ENCODE assay signal across 21 mouse cellular contexts in the genomic region with DNA sequence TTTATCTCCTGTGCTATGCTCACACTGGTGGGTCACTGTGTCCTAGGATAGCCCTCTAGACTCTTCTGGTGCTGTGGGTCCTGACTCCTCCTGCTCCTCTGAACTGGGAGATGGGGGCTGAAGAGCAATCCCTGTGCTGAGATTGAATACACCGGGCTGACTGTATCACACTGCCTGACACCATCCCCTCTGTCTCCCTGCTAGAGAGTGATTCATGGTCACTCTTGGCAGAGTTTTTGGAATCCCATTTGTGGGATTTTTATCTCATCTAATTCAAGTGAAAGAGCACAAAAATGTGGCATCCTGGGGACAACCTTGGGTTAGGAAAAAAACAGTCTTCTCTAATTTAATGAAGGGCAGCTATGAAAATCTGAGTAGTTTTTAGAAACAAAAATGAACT. TPM values are rescaled to one million over a fixed set of nuclear protein-coding genes. Genes with fewer than 3 reads are reported as not detected.
A peak's percentile ranks its signal among the peaks of the same experiment; 100 is the strongest.
DNase-seq lines count a peak whose midpoint lies in the region; ATAC-seq and TF ChIP-seq lines count a peak whose summit lies in the region.
"Had no signal": no experiment of that assay in that cellular context is flagged by ENCODE, and none has a peak within 500 bp of the region (broad histone marks: within the 10 kb centered on the region; RNA-seq: fewer than 3 reads in every experiment).

No protein-coding gene starts in this region.

- H3K4me3 ChIP-seq in embryonic fibroblast, embryonic 13.5 days (ENCODE audit: insufficient read depth, low read length) = no peak overlapping the region
- H3K4me3 ChIP-seq in neural tube, embryonic 15.5 days (replicated peaks) = no peak overlapping the region
- H3K4me3 ChIP-seq: embryonic facial prominence, embryonic 12.5 days; embryonic facial prominence, embryonic 15.5 days; erythroblast, embryonic 14.5 days; forebrain, embryonic 12.5 days; forebrain, embryonic 15.5 days; heart, adult 2 months; hindbrain, embryonic 12.5 days; hindbrain, embryonic 15.5 days had no signal

- DNase-seq in adrenal gland, postnatal 36 days = peak; percentile 19 to 44
- no peak for DNase-seq in adrenal gland, postnatal 4 days (ENCODE audit: low spot score in 2 of 2)
- peak; percentile 80 for DNase-seq in Muller cell, postnatal 12 days (ENCODE audit: inconsistent ontology term)
- DNase-seq in spleen, postnatal 36 days (ENCODE audit: low spot score in 2 of 2) = no peak
- no peak for DNase-seq in right cerebral cortex, postnatal 14 days
- DNase-seq: cerebellum, adult 11 months; cerebellum, adult 9-11 months; gastrocnemius, postnatal 10 days; gastrocnemius, postnatal 36 days; heart, adult 2 months had no signal

- no peaks in the 10 kb centered on the region for H3K36me3 ChIP-seq in neural tube, embryonic 15.5 days
- H3K36me3 ChIP-seq: embryonic facial prominence, embryonic 12.5 days; embryonic facial prominence, embryonic 15.5 days; forebrain, embryonic 12.5 days; forebrain, embryonic 15.5 days; hindbrain, embryonic 12.5 days; hindbrain, embryonic 15.5 days had no signal

- no peaks in the 10 kb centered on the region; the same call in 1 of the 2 replicates for H3K4me1 ChIP-seq in embryonic fibroblast, embryonic 13.5 days (ENCODE audit: control insufficient read depth, insufficient read depth, low read length)
- no peaks in the 10 kb centered on the region for H3K4me1 ChIP-seq in neural tube, embryonic 15.5 days
- H3K4me1 ChIP-seq: embryonic facial prominence, embryonic 12.5 days; embryonic facial prominence, embryonic 15.5 days; forebrain, embryonic 12.5 days; forebrain, embryonic 15.5 days; hindbrain, embryonic 12.5 days; hindbrain, embryonic 15.5 days had no signal

- no peak overlapping the region for H3K9ac ChIP-seq in neural tube, embryonic 15.5 days (replicated peaks)
- H3K9ac ChIP-seq: embryonic facial prominence, embryonic 12.5 days; embryonic facial prominence, embryonic 15.5 days; forebrain, embryonic 12.5 days; forebrain, embryonic 15.5 days; hindbrain, embryonic 12.5 days; hindbrain, embryonic 15.5 days had no signal

- no peaks in the 10 kb centered on the region for H3K9me3 ChIP-seq in neural tube, embryonic 15.5 days (replicated peaks)
- H3K9me3 ChIP-seq: embryonic facial prominence, embryonic 12.5 days; embryonic facial prominence, embryonic 15.5 days; forebrain, embryonic 12.5 days; forebrain, embryonic 15.5 days; hindbrain, embryonic 12.5 days; hindbrain, embryonic 15.5 days had no signal

- no peak for TF ChIP-seq CTCF in embryonic fibroblast, embryonic 13.5 days (IDR thresholded peaks at IDR 0.05; ENCODE audit: borderline replicate concordance, insufficient read depth, low read length)

- TF ChIP-seq POLR2A in embryonic fibroblast, embryonic 13.5 days (IDR thresholded peaks at IDR 0.05; ENCODE audit: low read depth, low read length) = no peak

- no peak for ATAC-seq in neural tube, embryonic 15.5 days (ENCODE audit: low FRiP score)
- ATAC-seq: forebrain, embryonic 15.5 days; intestine, postnatal 0 days had no signal

- 84% methylated on average over 1 of the region's 1 CpGs for WGBS in neural tube, embryonic 15.5 days

- no peaks in the 10 kb centered on the region for H3K27me3 ChIP-seq in neural tube, embryonic 15.5 days (replicated peaks)
- H3K27me3 ChIP-seq: embryonic facial prominence, embryonic 12.5 days; embryonic facial prominence, embryonic 15.5 days; forebrain, embryonic 12.5 days; forebrain, embryonic 15.5 days; hindbrain, embryonic 15.5 days had no signal

- H3K27ac ChIP-seq in embryonic fibroblast, embryonic 13.5 days (ENCODE audit: insufficient read depth, low read length) = peak overlapping the region; percentile 74
- H3K27ac ChIP-seq in neural tube, embryonic 15.5 days (replicated peaks) = no peak overlapping the region
- H3K27ac ChIP-seq: embryonic facial prominence, embryonic 12.5 days; embryonic facial prominence, embryonic 15.5 days; forebrain, embryonic 12.5 days; forebrain, embryonic 15.5 days; heart, adult 2 months; hindbrain, embryonic 12.5 days; hindbrain, embryonic 15.5 days had no signal

- H3K4me2 ChIP-seq in neural tube, embryonic 15.5 days = no peak overlapping the region
- H3K4me2 ChIP-seq: embryonic facial prominence, embryonic 12.5 days; embryonic facial prominence, embryonic 15.5 days; forebrain, embryonic 12.5 days; forebrain, embryonic 15.5 days; heart, embryonic 11.5 days; hindbrain, embryonic 12.5 days; hindbrain, embryonic 15.5 days had no signal

RNA-seq across cellular contexts. Expression of a gene that starts 59.2 kb away (rescaled TPM):
- total RNA-seq in adrenal gland, postnatal 36 days (2021) = 10 to 100 TPM; 32.3 to 35.3 TPM
- total RNA-seq in adrenal gland, postnatal 4 days (2021) = 10 to 100 TPM; 59.1 to 60.8 TPM
- polyA plus RNA-seq in embryonic fibroblast, embryonic 13.5 days (2011; ENCODE audit: insufficient read length, low read depth, missing spikeins) = 40.6 and 60.3 TPM in 2 replicates
- 18.2 and 19.4 TPM in 2 replicates for polyA plus RNA-seq in neural tube, embryonic 15.5 days (2015; fragmentation: Nextera tagmentation; extraction: Ambion mirVana)
- polyA plus RNA-seq: erythroblast, embryonic 14.5 days had no signal

Comparison
In these comparisons a context has a peak if more than half of its experiments do, and no peak if none do; other contexts are left out.
1. DNase-seq: peak in adrenal gland, postnatal 36 days (2 of 2) and Muller cell, postnatal 12 days (single experiment); none in adrenal gland, postnatal 4 days (0 of 2), spleen, postnatal 36 days (0 of 2) and right cerebral cortex, postnatal 14 days (single experiment).